Mouse (Mus musculus) heart, embryonic 10.5 days (tissue): Measurements from ENCODE around the gene Sertad2. TPM values are rescaled to one million over a fixed set of nuclear protein-coding genes. Genes with fewer than 3 reads are reported as not detected.

Experiments
- DNase-seq: peaks from one replicate; pipeline ENCODE4 v3.0.0-alpha.2; 2017; ENCODE audit warnings: low spot score
- H3K27ac ChIP-seq: fragments of 300-500 bp; sonication (generic); 2 replicates; pipeline ENCODE4 v1.5.1; 2016; ENCODE audit warnings: mild to moderate bottlenecking
- H3K27me3 ChIP-seq: fragments of 300-500 bp; sonication (generic); 2 replicates; pipeline ENCODE4 v1.6.1; 2016; ENCODE audit warnings: mild to moderate bottlenecking; ENCODE audit not compliant: poor library complexity, insufficient read depth, severe bottlenecking
- H3K36me3 ChIP-seq: fragments of 300-500 bp; sonication (generic); 2 replicates; pipeline ENCODE4 v1.6.1; 2016; ENCODE audit warnings: mild to moderate bottlenecking, moderate library complexity
- H3K4me1 ChIP-seq: fragments of 300-500 bp; sonication (generic); 2 replicates; pipeline ENCODE4 v1.6.1; 2016; ENCODE audit warnings: mild to moderate bottlenecking
- H3K4me3 ChIP-seq: fragments of 300-500 bp; sonication (generic); 2 replicates; pipeline ENCODE4 v1.5.1; 2016; ENCODE audit warnings: mild to moderate bottlenecking, moderate library complexity
- H3K9me3 ChIP-seq: fragments of 300-500 bp; sonication (generic); 2 replicates; pipeline ENCODE4 v1.6.1; 2016; ENCODE audit warnings: mild to moderate bottlenecking, moderate library complexity
- WGBS: fragments of 180-500 bp; shearing (Covaris S2); methylation state at CpG from one replicate; pipeline ENCODE4 v1.1.7; 2016; 5-methylcytosine and 5-hydroxymethylcytosine counted together
- polyA plus RNA-seq: library from polyadenylated mRNA; unstranded; fragments of >200 nt; fragmentation: Nextera tagmentation; extraction: Ambion mirVana; gene quantifications from 2 replicates; pipeline ENCODE4 v1.2.1, GENCODE M21; 2016

Sertad2 gene
- polyA plus RNA-seq = 33.7 and 34.1 TPM in 2 replicates

DNA sequence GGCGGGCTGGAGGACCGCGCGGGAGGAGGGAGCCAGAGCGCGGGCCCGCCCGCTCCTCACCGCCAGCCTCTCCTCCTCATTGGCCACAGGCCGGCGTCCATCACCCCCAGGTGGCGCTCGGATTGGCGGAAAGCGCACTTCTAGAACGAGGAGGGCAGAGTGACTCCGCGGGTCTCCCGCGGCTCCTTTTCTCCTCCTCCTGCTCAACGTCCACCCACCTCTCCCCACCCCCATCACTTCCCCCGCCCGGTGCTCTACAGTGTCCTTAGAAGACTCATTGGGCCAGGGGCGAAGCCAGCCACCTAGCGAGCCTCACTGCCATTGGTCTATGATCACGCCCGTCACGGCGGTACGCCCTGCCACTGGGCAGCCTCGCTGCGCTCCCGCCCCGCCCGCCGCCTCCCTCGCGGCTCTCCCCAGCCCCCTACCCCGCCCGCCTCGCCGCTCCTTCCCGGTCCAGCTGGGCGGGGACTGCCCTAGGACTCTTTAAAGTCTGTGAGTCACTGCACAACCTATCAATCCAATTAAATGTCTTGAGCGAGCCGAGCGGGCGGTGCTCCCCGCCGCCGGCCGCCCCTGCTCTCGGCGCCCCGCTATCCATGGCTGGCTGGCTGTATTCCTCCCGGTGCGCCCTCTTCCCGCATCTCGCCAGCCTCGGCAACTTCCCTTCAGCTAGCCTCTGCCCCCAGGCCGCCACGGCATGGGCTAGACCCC is at the start of gene Sertad2:
Sertad2 (plus strand) TSS at position 515 of the 714 bp plus-strand sequence.
- H3K27me3 ChIP-seq = no peaks in the 10 kb centered on the region
- peaks cover 19% of the 10 kb centered on the region for H3K4me1 ChIP-seq
- H3K4me3 ChIP-seq = peak within 1 kb of the TSS; percentile 79
- H3K36me3 ChIP-seq = no peaks in the 10 kb centered on the region
- H3K27ac ChIP-seq = peak within 1 kb of the TSS; percentile 89
- peak; percentile 100 for DNase-seq
- no peaks in the 10 kb centered on the region for H3K9me3 ChIP-seq
- WGBS = under 1% methylated on average over 55 of the region's 62 CpGs

GRCm38 (mm10) chr11:20493922-20494626 is 49.0 kb upstream of the Sertad2 start:
- Histone ChIP-seq H3K4me3 (no peak overlapping the region), H3K9me3 (no peaks in the 10 kb centered on the region), H3K27me3 (peaks cover 5% of the 10 kb centered on the region; the same call in 1 of the 2 replicates), H3K36me3 (no peaks in the 10 kb centered on the region), H3K27ac (no peak overlapping the region), H3K4me1 (no peaks in the 10 kb centered on the region)
- WGBS = 76% methylated on average over 6 of the region's 6 CpGs
- DNase-seq = no peak

- no peaks in the 10 kb centered on the region for H3K27me3 ChIP-seq
- H3K4me3 ChIP-seq = no peak overlapping the region
- no peak overlapping the region for H3K27ac ChIP-seq
- no peaks in the 10 kb centered on the region for H3K9me3 ChIP-seq
- H3K36me3 ChIP-seq = no peaks in the 10 kb centered on the region
- DNase-seq = no peak
- WGBS = 30% methylated on average over 3 of the region's 3 CpGs
- no peaks in the 10 kb centered on the region for H3K4me1 ChIP-seq
Measured at GRCm38 (mm10) chr11:20500516-20500915, 42.5 kb upstream of the Sertad2 start.

DNA sequence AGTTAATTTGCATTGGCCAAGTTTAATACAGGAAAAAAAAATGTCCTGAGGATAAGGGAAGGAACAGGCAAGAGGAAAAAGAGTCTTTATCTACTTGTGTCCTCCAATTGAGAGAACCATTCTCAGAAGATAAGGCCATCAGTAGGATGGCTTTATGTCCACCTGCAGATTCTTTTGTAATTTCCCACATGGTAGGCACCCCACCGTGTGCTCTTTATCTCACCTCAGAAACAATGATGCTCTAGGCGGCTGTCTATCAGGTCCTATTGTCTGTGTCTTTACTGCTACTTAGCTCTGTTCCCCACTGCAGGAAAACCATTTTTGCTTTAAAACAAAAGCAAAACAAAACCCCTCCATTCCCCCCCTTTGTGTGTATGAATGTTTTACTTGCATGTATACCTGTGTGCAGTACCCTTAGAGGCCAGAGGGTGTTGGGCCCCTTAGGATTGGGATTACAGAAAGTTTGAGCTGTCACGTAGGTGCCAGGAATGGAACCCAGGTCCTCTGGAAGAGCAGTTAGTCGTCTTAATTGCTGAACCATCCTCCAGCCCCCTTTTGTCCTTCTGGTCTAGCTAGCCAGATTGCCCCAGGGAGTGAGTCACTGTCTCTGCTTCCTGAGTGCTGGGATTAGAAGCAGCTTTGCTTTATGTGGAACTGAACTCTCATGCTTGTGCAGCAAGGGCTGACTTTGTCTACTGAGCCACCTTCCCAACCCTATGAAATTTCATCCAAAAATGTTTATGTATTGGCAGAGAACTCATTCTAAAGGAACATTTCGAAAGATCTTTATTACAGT is 41.7 kb upstream of the Sertad2 start:
- 65% methylated on average over 5 of the region's 5 CpGs for WGBS
- Histone ChIP-seq H3K36me3 (no peaks in the 10 kb centered on the region), H3K4me3 (no peak overlapping the region), H3K9me3 (no peaks in the 10 kb centered on the region), H3K27me3 (no peaks in the 10 kb centered on the region), H3K4me1 (no peaks in the 10 kb centered on the region), H3K27ac (no peak overlapping the region)
- DNase-seq = no peak

GRCm38 (mm10) chr11:20513574-20513973 is 29.5 kb upstream of the Sertad2 start:
- no peak for DNase-seq
- 90% methylated on average over 6 of the region's 6 CpGs for WGBS
- no peaks in the 10 kb centered on the region for H3K4me1 ChIP-seq
- H3K27ac ChIP-seq = no peak overlapping the region
- no peaks in the 10 kb centered on the region for H3K27me3 ChIP-seq
- H3K4me3 ChIP-seq = no peak overlapping the region
- H3K36me3 ChIP-seq = no peaks in the 10 kb centered on the region
- H3K9me3 ChIP-seq = peaks cover 4% of the 10 kb centered on the region; the same call in 1 of the 2 replicates

DNA sequence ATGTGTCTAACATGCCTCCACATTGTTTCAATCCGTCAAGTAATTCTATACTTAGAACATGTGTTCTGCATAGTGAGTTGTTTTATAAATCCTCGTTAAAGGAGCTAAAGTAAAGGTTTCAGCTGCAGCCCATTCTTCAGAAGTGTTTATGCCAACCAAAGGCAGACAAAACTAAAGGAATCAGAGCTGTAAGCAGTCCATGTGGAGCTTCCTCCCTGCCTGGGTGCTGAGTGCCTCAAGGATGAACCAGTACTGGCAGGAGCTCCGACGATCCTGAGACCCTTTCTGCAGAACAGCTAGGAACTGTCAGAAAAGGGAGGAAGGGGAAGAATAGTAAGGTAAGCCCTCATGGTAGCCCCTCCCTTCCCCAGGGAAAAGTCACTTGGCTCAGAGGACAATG is 28.3 kb upstream of the Sertad2 start:
- no peak for DNase-seq
- H3K4me1 ChIP-seq = no peaks in the 10 kb centered on the region
- no peak overlapping the region for H3K4me3 ChIP-seq
- no peaks in the 10 kb centered on the region for H3K36me3 ChIP-seq
- peaks cover 4% of the 10 kb centered on the region; the same call in 1 of the 2 replicates for H3K9me3 ChIP-seq
- 70% methylated on average over 4 of the region's 4 CpGs for WGBS
- no peak overlapping the region for H3K27ac ChIP-seq
- no peaks in the 10 kb centered on the region for H3K27me3 ChIP-seq

DNA sequence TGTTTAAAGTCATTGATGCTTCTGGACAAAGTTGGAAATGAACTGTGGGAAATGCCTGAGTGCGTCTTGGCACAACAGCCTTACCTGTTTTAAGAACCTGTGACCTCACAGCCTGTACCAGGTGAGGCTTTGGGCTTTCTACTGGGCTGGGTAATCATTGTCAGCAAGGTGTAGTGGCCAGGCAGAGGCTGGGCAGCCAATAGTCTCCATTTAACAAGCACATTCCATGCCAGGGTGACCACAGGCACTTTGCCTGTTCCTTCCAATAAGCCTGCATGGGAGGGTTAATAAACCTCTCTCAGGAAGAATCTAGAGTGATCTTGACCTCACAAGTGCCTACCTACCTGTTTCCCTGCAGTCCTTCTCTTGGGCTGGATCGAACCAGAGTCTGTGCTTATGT is 21.7 kb upstream of the Sertad2 start:
- DNase-seq = no peak
- H3K9me3 ChIP-seq = no peaks in the 10 kb centered on the region
- no peak overlapping the region for H3K27ac ChIP-seq
- H3K4me1 ChIP-seq = no peaks in the 10 kb centered on the region
- 92% methylated on average over 2 of the region's 2 CpGs for WGBS
- H3K4me3 ChIP-seq = no peak overlapping the region
- no peaks in the 10 kb centered on the region for H3K36me3 ChIP-seq
- H3K27me3 ChIP-seq = no peaks in the 10 kb centered on the region

- no peaks in the 10 kb centered on the region for H3K4me1 ChIP-seq
- WGBS = 59% methylated on average over 4 of the region's 4 CpGs
Measured at GRCm38 (mm10) chr11:20522750-20523149, 20.3 kb upstream of the Sertad2 start.

GRCm38 (mm10) chr11:20524435-20524834 is 18.6 kb upstream of the Sertad2 start:
- no peak for DNase-seq
- Histone ChIP-seq H3K27me3 (no peaks in the 10 kb centered on the region), H3K4me3 (no peak overlapping the region), H3K27ac (no peak overlapping the region), H3K36me3 (no peaks in the 10 kb centered on the region), H3K4me1 (no peaks in the 10 kb centered on the region), H3K9me3 (no peaks in the 10 kb centered on the region)
- WGBS = 83% methylated on average over 1 of the region's 1 CpGs

More at GRCm38 (mm10) chr11:20522750-20523149, 20.3 kb upstream of the Sertad2 start:
- DNase-seq = no peak
- Histone ChIP-seq H3K27ac (no peak overlapping the region), H3K27me3 (no peaks in the 10 kb centered on the region), H3K36me3 (no peaks in the 10 kb centered on the region), H3K9me3 (no peaks in the 10 kb centered on the region), H3K4me3 (no peak overlapping the region)

DNA sequence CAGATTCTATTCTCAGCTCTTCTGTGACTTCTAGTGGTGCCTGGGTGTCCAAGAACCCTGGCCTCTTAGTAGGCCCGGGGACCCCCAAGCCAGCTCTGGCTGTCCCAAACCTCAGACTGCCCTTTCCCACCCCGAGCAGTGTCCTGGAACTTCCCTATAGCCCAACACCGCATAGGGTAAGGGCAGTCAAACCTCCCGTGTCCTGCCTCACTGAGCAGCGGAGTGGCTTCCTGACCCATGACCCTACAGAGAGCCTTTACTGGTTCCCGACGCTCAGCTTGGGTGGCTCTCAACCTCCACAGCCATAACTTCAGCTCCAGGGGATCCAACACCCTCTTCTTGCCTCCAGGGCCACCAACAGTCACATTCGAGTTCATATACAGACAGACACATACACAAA is 17.1 kb upstream of the Sertad2 start:
- 77% methylated on average over 8 of the region's 8 CpGs for WGBS
- Histone ChIP-seq H3K27me3 (no peaks in the 10 kb centered on the region), H3K36me3 (no peaks in the 10 kb centered on the region), H3K9me3 (no peaks in the 10 kb centered on the region), H3K27ac (no peak overlapping the region), H3K4me1 (no peaks in the 10 kb centered on the region), H3K4me3 (no peak overlapping the region)
- no peak for DNase-seq

GRCm38 (mm10) chr11:20527901-20528300 is 15.2 kb upstream of the Sertad2 start:
- Histone ChIP-seq H3K9me3 (no peaks in the 10 kb centered on the region), H3K4me3 (no peak overlapping the region), H3K4me1 (peaks cover 10% of the 10 kb centered on the region), H3K27me3 (no peaks in the 10 kb centered on the region), H3K27ac (no peak overlapping the region), H3K36me3 (no peaks in the 10 kb centered on the region)
- WGBS = 81% methylated on average over 3 of the region's 3 CpGs
- no peak for DNase-seq

DNA sequence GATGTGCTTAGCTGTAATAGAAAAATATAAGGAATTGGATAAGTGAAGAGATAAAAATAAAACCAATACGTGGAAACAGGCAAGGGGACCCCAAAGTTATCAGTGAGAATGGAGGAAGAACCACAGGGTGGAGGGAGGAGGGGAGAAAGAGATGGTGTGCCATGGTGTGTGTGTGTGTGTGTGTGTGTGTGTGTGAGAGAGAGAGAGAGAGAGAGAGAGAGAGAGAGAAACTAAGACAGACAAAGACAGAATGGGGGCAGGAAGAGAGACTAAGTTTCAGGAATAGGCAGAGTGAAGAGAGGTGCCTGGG is 11.4 kb upstream of the Sertad2 start:
- H3K27me3 ChIP-seq = no peaks in the 10 kb centered on the region
- no peaks in the 10 kb centered on the region for H3K36me3 ChIP-seq
- WGBS = 11% methylated on average over 1 of the region's 1 CpGs
- no peak for DNase-seq
- H3K4me3 ChIP-seq = peak overlapping the region; percentile 70
- H3K27ac ChIP-seq = peak overlapping the region; percentile 92
- no peaks in the 10 kb centered on the region for H3K9me3 ChIP-seq
- H3K4me1 ChIP-seq = peaks cover 10% of the 10 kb centered on the region
